Mouse (Mus musculus) midbrain, embryonic 14.5 days (tissue): ENCODE measurements at regions not wholly inside any gene's neighbourhood (a gene's known extent, or its start where the extent isn't known, plus 50 kb on each side); places are given as distances from the start of the nearest gene placed in this dataset.
A peak's percentile ranks its signal among the peaks of the same experiment; 100 is the strongest.

ENCODE experiments used
- ATAC-seq: fragments of 200-750 bp; cut with Nextera tagmentation; 2 replicates; pipeline ENCODE4 v1.8.0; 2017; ENCODE audit warnings: moderate number of reproducible peaks, moderate library complexity; ENCODE audit not compliant: low FRiP score, low TSS enrichment
- DNase-seq: peaks from one replicate; pipeline ENCODE4 v3.0.0-alpha.2; 2015
- H3K27ac ChIP-seq: fragments of 300-500 bp; sonication (generic); replicated peaks from 2 replicates; pipeline ENCODE4 v1.5.1; 2014; ENCODE audit warnings: mild to moderate bottlenecking, low read depth, low read length, moderate library complexity
- H3K27me3 ChIP-seq: fragments of 300-500 bp; sonication (generic); 2 replicates; pipeline ENCODE4 v1.6.1; 2014; ENCODE audit warnings: low read length, control low read depth, mixed read lengths; ENCODE audit not compliant: control insufficient read depth, insufficient read depth
- H3K36me3 ChIP-seq: fragments of 300-500 bp; sonication (generic); 2 replicates; pipeline ENCODE4 v1.6.1; 2014; ENCODE audit warnings: low read length, control low read depth; ENCODE audit not compliant: control insufficient read depth, insufficient read depth
- H3K4me1 ChIP-seq: fragments of 300-500 bp; sonication (generic); 2 replicates; pipeline ENCODE4 v1.6.1; 2014; ENCODE audit warnings: mild to moderate bottlenecking, antibody characterized with exemption, low read length, control low read depth; ENCODE audit not compliant: control insufficient read depth, insufficient read depth
- H3K4me2 ChIP-seq: fragments of 300-500 bp; sonication (generic); 2 replicates; pipeline ENCODE4 v1.6.1; 2014; ENCODE audit warnings: mild to moderate bottlenecking, low read length, moderate library complexity
- H3K4me3 ChIP-seq: fragments of 300-500 bp; sonication (generic); replicated peaks from 2 replicates; pipeline ENCODE4 v1.5.1; 2014; ENCODE audit warnings: low read depth, low read length
- H3K9ac ChIP-seq: fragments of 300-500 bp; sonication (generic); replicated peaks from 2 replicates; pipeline ENCODE4 v1.6.1; 2014; ENCODE audit warnings: mild to moderate bottlenecking, low read length, moderate library complexity
- H3K9me3 ChIP-seq: fragments of 300-500 bp; sonication (generic); 2 replicates; pipeline ENCODE4 v1.6.1; 2016; ENCODE audit warnings: low read length, control low read depth, mixed read lengths; ENCODE audit not compliant: control insufficient read depth
- WGBS: fragments of 180-500 bp; shearing (Covaris S2); extraction: QIAGEN DNeasy Blood & Tissue Kit; methylation state at CpG from one replicate; pipeline ENCODE4 v1.1.7; 2014; 5-methylcytosine and 5-hydroxymethylcytosine counted together

GRCm38 (mm10) chr15:64564703-64565102, 252.8 kb upstream of the Gm21798 start:
- H3K9ac ChIP-seq = no peak overlapping the region
- H3K9me3 ChIP-seq = no peaks in the 10 kb centered on the region
- no peak overlapping the region for H3K4me3 ChIP-seq
- H3K36me3 ChIP-seq = no peaks in the 10 kb centered on the region
- H3K4me1 ChIP-seq = no peaks in the 10 kb centered on the region
- no peak overlapping the region for H3K4me2 ChIP-seq
- DNase-seq (no peak), ATAC-seq (no peak)
- H3K27me3 ChIP-seq = no peaks in the 10 kb centered on the region
- 89% methylated on average over 3 of the region's 3 CpGs for WGBS
- H3K27ac ChIP-seq = no peak overlapping the region

- H3K4me1 ChIP-seq = no peaks in the 10 kb centered on the region
- no peak overlapping the region for H3K9ac ChIP-seq
- H3K36me3 ChIP-seq = no peaks in the 10 kb centered on the region
- no peaks in the 10 kb centered on the region for H3K27me3 ChIP-seq
- H3K4me2 ChIP-seq = no peak overlapping the region
- ATAC-seq = no peak
- H3K9me3 ChIP-seq = no peaks in the 10 kb centered on the region
- no peak overlapping the region for H3K27ac ChIP-seq
- no peak overlapping the region for H3K4me3 ChIP-seq
- WGBS = 93% methylated on average over 1 of the region's 1 CpGs
- no peak for DNase-seq
Observed at GRCm38 (mm10) chr15:64576891-64577535, 240.5 kb upstream of the Gm21798 start.

- DNase-seq = peak; percentile 2
- Histone ChIP-seq H3K9ac (no peak overlapping the region), H3K36me3 (no peaks in the 10 kb centered on the region), H3K27ac (no peak overlapping the region), H3K4me1 (no peaks in the 10 kb centered on the region), H3K9me3 (no peaks in the 10 kb centered on the region), H3K4me3 (no peak overlapping the region), H3K27me3 (no peaks in the 10 kb centered on the region), H3K4me2 (no peak overlapping the region)
- no peak for ATAC-seq
- WGBS = 46% methylated on average over 4 of the region's 4 CpGs
Observed at GRCm38 (mm10) chr15:64578991-64579390, 238.5 kb upstream of the Gm21798 start.

- H3K9me3 ChIP-seq = no peaks in the 10 kb centered on the region
- H3K27me3 ChIP-seq = no peaks in the 10 kb centered on the region
- no peak overlapping the region for H3K9ac ChIP-seq
- H3K4me2 ChIP-seq = no peak overlapping the region
- WGBS = 73% methylated on average over 1 of the region's 1 CpGs
- H3K36me3 ChIP-seq = no peaks in the 10 kb centered on the region
- ATAC-seq (no peak), DNase-seq (no peak)
- no peak overlapping the region for H3K4me3 ChIP-seq
- no peak overlapping the region for H3K27ac ChIP-seq
- H3K4me1 ChIP-seq = no peaks in the 10 kb centered on the region
Observed at GRCm38 (mm10) chr15:64580481-64580880, 237.0 kb upstream of the Gm21798 start.

GRCm38 (mm10) chr15:64581046-64581445, 236.4 kb upstream of the Gm21798 start:
- H3K27me3 ChIP-seq = no peaks in the 10 kb centered on the region
- no peak overlapping the region for H3K27ac ChIP-seq
- no peaks in the 10 kb centered on the region for H3K9me3 ChIP-seq
- no peak overlapping the region for H3K9ac ChIP-seq
- ATAC-seq = no peak
- H3K4me2 ChIP-seq = no peak overlapping the region
- H3K4me1 ChIP-seq = no peaks in the 10 kb centered on the region
- H3K36me3 ChIP-seq = no peaks in the 10 kb centered on the region
- 90% methylated on average over 5 of the region's 5 CpGs for WGBS
- DNase-seq = no peak
- no peak overlapping the region for H3K4me3 ChIP-seq

GRCm38 (mm10) chr15:64584129-64584528, 233.4 kb upstream of the Gm21798 start:
- Histone ChIP-seq H3K9ac (no peak overlapping the region), H3K27me3 (no peaks in the 10 kb centered on the region), H3K27ac (no peak overlapping the region), H3K9me3 (no peaks in the 10 kb centered on the region), H3K4me2 (no peak overlapping the region), H3K4me1 (no peaks in the 10 kb centered on the region), H3K4me3 (no peak overlapping the region), H3K36me3 (no peaks in the 10 kb centered on the region)
- 88% methylated on average over 6 of the region's 6 CpGs for WGBS
- DNase-seq (no peak), ATAC-seq (no peak)

GRCm38 (mm10) chr15:64586776-64587175, 230.7 kb upstream of the Gm21798 start:
- no peak for DNase-seq
- 91% methylated on average over 3 of the region's 3 CpGs for WGBS
- H3K4me2 ChIP-seq = no peak overlapping the region
- H3K27ac ChIP-seq = no peak overlapping the region
- H3K4me3 ChIP-seq = no peak overlapping the region
- H3K9ac ChIP-seq = no peak overlapping the region
- no peaks in the 10 kb centered on the region for H3K27me3 ChIP-seq
- ATAC-seq = no peak
- H3K9me3 ChIP-seq = no peaks in the 10 kb centered on the region
- H3K4me1 ChIP-seq = 0 out of 2 replicates have a peak, but pooled peaks cover 2% of the 10 kb centered on the region
- no peaks in the 10 kb centered on the region for H3K36me3 ChIP-seq

GRCm38 (mm10) chr15:64590092-64590881, 227.2 kb upstream of the Gm21798 start:
- H3K4me2 ChIP-seq = no peak overlapping the region
- ATAC-seq (no peak), DNase-seq (peak; percentile 38)
- no peaks in the 10 kb centered on the region for H3K9me3 ChIP-seq
- H3K27me3 ChIP-seq = no peaks in the 10 kb centered on the region
- H3K4me3 ChIP-seq = no peak overlapping the region
- H3K4me1 ChIP-seq = 0 out of 2 replicates have a peak, but pooled peaks cover 2% of the 10 kb centered on the region
- H3K36me3 ChIP-seq = no peaks in the 10 kb centered on the region
- no peak overlapping the region for H3K27ac ChIP-seq
- no peak overlapping the region for H3K9ac ChIP-seq
- WGBS = 56% methylated on average over 1 of the region's 1 CpGs

- ATAC-seq = no peak
- no peaks in the 10 kb centered on the region for H3K27me3 ChIP-seq
- no peak overlapping the region for H3K4me2 ChIP-seq
- H3K4me3 ChIP-seq = no peak overlapping the region
- 59% methylated on average over 4 of the region's 4 CpGs for WGBS
- H3K9me3 ChIP-seq = no peaks in the 10 kb centered on the region
- H3K4me1 ChIP-seq = no peaks in the 10 kb centered on the region
- H3K27ac ChIP-seq = no peak overlapping the region
- DNase-seq = no peak
- H3K9ac ChIP-seq = no peak overlapping the region
- H3K36me3 ChIP-seq = no peaks in the 10 kb centered on the region
Observed at GRCm38 (mm10) chr15:64613503-64613902, 204.0 kb upstream of the Gm21798 start.
